Mouse (Mus musculus) liver, adult 2 months (tissue): ENCODE data around the gene Olfr1428.
"Not testable (repeated sequence)": the region's sequence is repeated elsewhere in the genome, so short reads cannot be mapped to it uniquely, and the experiment has no call there.

Source experiments
- CTCF ChIP-seq: fragments of 200-500 bp; IDR thresholded peaks from 2 replicates; pipeline ENCODE4 v1.5.1; 2011; ENCODE audit warnings: low read depth, low read length, control low read depth
- POLR2A ChIP-seq: fragments of 200-500 bp; IDR thresholded peaks from 2 replicates; pipeline ENCODE4 v1.6.1; 2011; ENCODE audit warnings: low read length, control low read depth; ENCODE audit not compliant: insufficient read depth; ENCODE audit errors: extremely low read depth

GRCm38 (mm10) chr19:12077631-12078030 is 38.1 kb downstream of the Olfr1428 start, which contains the start of gene Olfr1425:
- TF ChIP-seq CTCF, POLR2A: not testable (repeated sequence)
